Mouse (Mus musculus) limb, embryonic 13.5 days (tissue): ENCODE measurements around the gene Pram1. TPM values are rescaled to one million over a fixed set of nuclear protein-coding genes. Genes with fewer than 3 reads are reported as not detected.

Experiments
- ATAC-seq: fragments of 200-750 bp; cut with Nextera tagmentation; 2 replicates; pipeline ENCODE4 v1.8.0; 2017; ENCODE audit warnings: low read depth, moderate number of reproducible peaks, moderate TSS enrichment; ENCODE audit not compliant: low FRiP score
- H3K27ac ChIP-seq: fragments of 300-500 bp; sonication (generic); 2 replicates; pipeline ENCODE4 v1.5.1; 2015; ENCODE audit warnings: inconsistent platforms, mild to moderate bottlenecking, moderate library complexity
- H3K27me3 ChIP-seq: fragments of 300-500 bp; sonication (generic); 2 replicates; pipeline ENCODE4 v1.6.1; 2015; ENCODE audit warnings: mild to moderate bottlenecking, inconsistent platforms
- H3K36me3 ChIP-seq: fragments of 300-500 bp; sonication (generic); 2 replicates; pipeline ENCODE4 v1.6.1; 2015; ENCODE audit warnings: inconsistent platforms, mild to moderate bottlenecking, moderate library complexity
- H3K4me1 ChIP-seq: fragments of 300-500 bp; sonication (generic); 2 replicates; pipeline ENCODE4 v1.6.1; 2015; ENCODE audit warnings: inconsistent platforms
- H3K4me2 ChIP-seq: fragments of 300-500 bp; sonication (generic); replicated peaks from 2 replicates; pipeline ENCODE4 v1.6.1; 2015; ENCODE audit warnings: inconsistent platforms, mild to moderate bottlenecking, moderate library complexity
- H3K4me3 ChIP-seq: fragments of 300-500 bp; sonication (generic); 2 replicates; pipeline ENCODE4 v1.5.1; 2015; ENCODE audit warnings: moderate library complexity, mild to moderate bottlenecking, inconsistent platforms
- H3K9ac ChIP-seq: fragments of 300-500 bp; sonication (generic); 2 replicates; pipeline ENCODE4 v1.6.1; 2015; ENCODE audit warnings: mild to moderate bottlenecking, inconsistent platforms
- H3K9me3 ChIP-seq: fragments of 300-500 bp; sonication (generic); 2 replicates; pipeline ENCODE4 v1.6.1; 2016; ENCODE audit warnings: inconsistent platforms
- WGBS: fragments of 180-500 bp; shearing (Covaris S2); methylation state at CpG from one replicate; pipeline ENCODE4 v1.1.7; 2015; 5-methylcytosine and 5-hydroxymethylcytosine counted together
- polyA plus RNA-seq: library from polyadenylated mRNA; unstranded; fragments of >200 nt; fragmentation: Nextera tagmentation; extraction: Ambion mirVana; gene quantifications from 2 replicates; pipeline ENCODE4 v1.2.1, GENCODE M21; 2015

Pram1 gene
- polyA plus RNA-seq, 1 experiment from 2014 or later, result 0.65 TPM

GRCm38 (mm10) chr17:33629487-33630125, 8.2 kb upstream of the Pram1 start:
- Histone ChIP-seq H3K36me3 (peaks cover 38% of the 10 kb centered on the region), H3K27ac (peak overlapping the region; percentile 98), H3K4me3 (peak overlapping the region; percentile 67), H3K27me3 (no peaks in the 10 kb centered on the region), H3K4me1 (peaks cover 19% of the 10 kb centered on the region), H3K9me3 (no peaks in the 10 kb centered on the region), H3K4me2 (peak overlapping the region; percentile 75), H3K9ac (peak overlapping the region; percentile 84)
- ATAC-seq, result no peak; the same call in 1 of the 2 replicates
- 69% methylated on average over 12 of the region's 12 CpGs for WGBS

GRCm38 (mm10) chr17:33630171-33630895, 7.5 kb upstream of the Pram1 start:
- Histone ChIP-seq H3K4me2 (peak overlapping the region; percentile 75), H3K27me3 (no peaks in the 10 kb centered on the region), H3K9ac (peak overlapping the region; percentile 13; the same call in 1 of the 2 replicates), H3K4me3 (no peak overlapping the region), H3K4me1 (peaks cover 19% of the 10 kb centered on the region), H3K9me3 (no peaks in the 10 kb centered on the region), H3K36me3 (peaks cover 38% of the 10 kb centered on the region), H3K27ac (no peak overlapping the region)
- ATAC-seq, result no peak
- WGBS, result 76% methylated on average over 13 of the region's 13 CpGs

DNA sequence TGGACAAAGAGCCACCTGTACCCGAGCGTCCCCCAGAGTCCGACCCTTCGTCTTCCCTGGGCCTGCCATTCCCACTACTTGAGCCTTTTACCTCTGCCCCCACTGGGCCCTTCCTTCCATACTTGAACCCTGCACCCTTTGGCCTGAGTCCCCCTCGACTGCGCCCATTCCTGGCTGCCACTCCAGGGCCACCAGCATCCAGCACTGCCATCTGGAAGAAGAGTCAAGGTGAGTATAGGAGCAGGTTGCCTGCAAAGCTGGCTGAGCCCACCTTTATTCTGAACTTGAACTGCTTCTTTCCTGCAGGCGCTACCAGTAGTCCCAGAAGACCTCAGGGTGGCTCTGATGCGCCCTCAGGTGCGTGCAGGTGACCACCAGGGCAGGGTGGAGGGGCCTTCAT, 6.6 kb upstream of the Pram1 start:
- Histone ChIP-seq H3K4me3 (no peak overlapping the region), H3K36me3 (peaks cover 38% of the 10 kb centered on the region), H3K4me1 (peaks cover 19% of the 10 kb centered on the region), H3K27ac (no peak overlapping the region), H3K9me3 (no peaks in the 10 kb centered on the region), H3K4me2 (no peak overlapping the region), H3K27me3 (no peaks in the 10 kb centered on the region), H3K9ac (0 out of 2 replicates have a peak overlapping the region, but pooled peaks have one; percentile 19)
- WGBS, result 96% methylated on average over 9 of the region's 9 CpGs
- ATAC-seq, result no peak

- Histone ChIP-seq H3K27ac (no peak overlapping the region), H3K36me3 (peaks cover 41% of the 10 kb centered on the region), H3K4me3 (no peak overlapping the region), H3K9me3 (no peaks in the 10 kb centered on the region), H3K9ac (no peak overlapping the region), H3K4me1 (peaks cover 19% of the 10 kb centered on the region), H3K27me3 (no peaks in the 10 kb centered on the region), H3K4me2 (no peak overlapping the region)
- ATAC-seq, result no peak
- 86% methylated on average over 5 of the region's 5 CpGs for WGBS
These were observed 6.1 kb upstream of the Pram1 start for GRCm38 (mm10) chr17:33631796-33632195.

- Histone ChIP-seq H3K4me3 (no peak overlapping the region), H3K4me2 (no peak overlapping the region), H3K9ac (no peak overlapping the region), H3K36me3 (peaks cover 48% of the 10 kb centered on the region), H3K9me3 (no peaks in the 10 kb centered on the region), H3K27ac (no peak overlapping the region), H3K27me3 (no peaks in the 10 kb centered on the region), H3K4me1 (no peaks in the 10 kb centered on the region)
- 84% methylated on average over 2 of the region's 2 CpGs for WGBS
- no peak for ATAC-seq
These were observed 818 bp upstream of the Pram1 start for GRCm38 (mm10) chr17:33637038-33637437.

- no peak overlapping the region for H3K27ac ChIP-seq
- H3K4me3 ChIP-seq, result no peak overlapping the region
- H3K4me1 ChIP-seq, result no peaks in the 10 kb centered on the region
- peaks cover 53% of the 10 kb centered on the region for H3K36me3 ChIP-seq
- no peak overlapping the region for H3K9ac ChIP-seq
- WGBS, result 77% methylated on average over 6 of the region's 6 CpGs
- ATAC-seq, result no peak
- no peaks in the 10 kb centered on the region for H3K27me3 ChIP-seq
- no peaks in the 10 kb centered on the region for H3K9me3 ChIP-seq
- no peak overlapping the region for H3K4me2 ChIP-seq
These were observed 1.9 kb downstream of the Pram1 start for GRCm38 (mm10) chr17:33639743-33640142.

- Histone ChIP-seq H3K4me2 (no peak overlapping the region), H3K36me3 (peaks cover 76% of the 10 kb centered on the region), H3K4me3 (no peak overlapping the region), H3K4me1 (no peaks in the 10 kb centered on the region), H3K9ac (no peak overlapping the region), H3K27ac (no peak overlapping the region), H3K9me3 (no peaks in the 10 kb centered on the region), H3K27me3 (no peaks in the 10 kb centered on the region)
- WGBS, result 94% methylated on average over 4 of the region's 4 CpGs
- no peak for ATAC-seq
These were observed 6.2 kb downstream of the Pram1 start for GRCm38 (mm10) chr17:33644068-33644467.

DNA sequence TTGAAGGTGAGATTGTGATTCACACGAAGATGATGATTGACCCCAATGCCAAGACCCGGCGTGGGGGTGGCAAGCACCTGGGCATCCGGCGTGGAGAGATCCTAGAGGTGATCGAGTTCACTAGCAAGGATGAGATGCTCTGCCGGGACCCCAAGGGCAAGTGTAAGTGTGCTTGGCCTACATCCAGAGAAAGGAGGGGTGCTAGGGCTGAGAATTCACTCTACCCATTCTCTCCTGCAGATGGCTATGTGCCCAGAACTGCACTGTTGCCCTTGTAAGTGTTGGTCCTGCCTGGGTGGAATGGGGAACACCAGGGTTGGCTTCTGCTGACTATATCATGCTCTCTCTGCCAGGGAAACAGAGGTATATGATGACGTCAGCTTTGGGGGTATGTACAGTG, 7.2 kb downstream of the Pram1 start:
- no peak overlapping the region for H3K4me2 ChIP-seq
- 95% methylated on average over 8 of the region's 8 CpGs for WGBS
- no peak overlapping the region for H3K27ac ChIP-seq
- H3K4me3 ChIP-seq, result no peak overlapping the region
- H3K4me1 ChIP-seq, result no peaks in the 10 kb centered on the region
- ATAC-seq, result no peak
- H3K9ac ChIP-seq, result no peak overlapping the region
- H3K27me3 ChIP-seq, result no peaks in the 10 kb centered on the region
- no peaks in the 10 kb centered on the region for H3K9me3 ChIP-seq
- peaks cover 84% of the 10 kb centered on the region for H3K36me3 ChIP-seq

GRCm38 (mm10) chr17:33649781-33650475, 12.1 kb downstream of the Pram1 start:
- no peaks in the 10 kb centered on the region for H3K9me3 ChIP-seq
- no peak overlapping the region for H3K9ac ChIP-seq
- H3K36me3 ChIP-seq, result peaks cover 96% of the 10 kb centered on the region
- no peaks in the 10 kb centered on the region for H3K27me3 ChIP-seq
- WGBS, result 98% methylated on average over 34 of the region's 34 CpGs
- no peaks in the 10 kb centered on the region for H3K4me1 ChIP-seq
- no peak overlapping the region for H3K27ac ChIP-seq
- ATAC-seq, result no peak
- H3K4me3 ChIP-seq, result no peak overlapping the region
- no peak overlapping the region for H3K4me2 ChIP-seq

GRCm38 (mm10) chr17:33666813-33667212, 29.0 kb downstream of the Pram1 start:
- WGBS, result 86% methylated on average over 3 of the region's 3 CpGs
- ATAC-seq, result no peak
- H3K27me3 ChIP-seq, result no peaks in the 10 kb centered on the region
- H3K4me2 ChIP-seq, result no peak overlapping the region
- H3K9ac ChIP-seq, result no peak overlapping the region
- H3K36me3 ChIP-seq, result peaks cover 60% of the 10 kb centered on the region
- no peaks in the 10 kb centered on the region for H3K4me1 ChIP-seq
- no peak overlapping the region for H3K4me3 ChIP-seq
- no peaks in the 10 kb centered on the region for H3K9me3 ChIP-seq
- no peak overlapping the region for H3K27ac ChIP-seq

DNA sequence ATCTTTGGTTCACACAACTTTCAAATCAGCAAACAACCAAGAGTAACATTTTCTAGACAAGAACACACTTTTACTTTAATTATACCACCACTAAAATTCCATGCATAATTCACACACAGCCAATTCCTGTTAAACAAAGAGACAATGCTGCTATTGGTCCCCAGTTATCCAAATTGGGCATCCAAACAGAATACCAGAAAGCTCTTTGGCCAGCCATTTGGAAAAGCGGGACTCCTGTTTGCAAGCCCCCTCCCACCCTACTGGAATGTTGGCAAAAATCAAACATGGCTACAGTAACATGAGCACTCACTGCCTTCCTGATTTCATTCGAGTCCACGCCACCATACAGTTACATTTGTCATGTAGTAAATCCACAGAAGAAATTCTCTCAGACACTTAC, 31.8 kb downstream of the Pram1 start:
- no peak overlapping the region for H3K9ac ChIP-seq
- peaks cover 49% of the 10 kb centered on the region for H3K36me3 ChIP-seq
- no peaks in the 10 kb centered on the region for H3K4me1 ChIP-seq
- H3K9me3 ChIP-seq, result no peaks in the 10 kb centered on the region
- no peak overlapping the region for H3K4me3 ChIP-seq
- no peak overlapping the region for H3K27ac ChIP-seq
- H3K4me2 ChIP-seq, result no peak overlapping the region
- no peak for ATAC-seq
- H3K27me3 ChIP-seq, result no peaks in the 10 kb centered on the region
- 91% methylated on average over 3 of the region's 3 CpGs for WGBS

DNA sequence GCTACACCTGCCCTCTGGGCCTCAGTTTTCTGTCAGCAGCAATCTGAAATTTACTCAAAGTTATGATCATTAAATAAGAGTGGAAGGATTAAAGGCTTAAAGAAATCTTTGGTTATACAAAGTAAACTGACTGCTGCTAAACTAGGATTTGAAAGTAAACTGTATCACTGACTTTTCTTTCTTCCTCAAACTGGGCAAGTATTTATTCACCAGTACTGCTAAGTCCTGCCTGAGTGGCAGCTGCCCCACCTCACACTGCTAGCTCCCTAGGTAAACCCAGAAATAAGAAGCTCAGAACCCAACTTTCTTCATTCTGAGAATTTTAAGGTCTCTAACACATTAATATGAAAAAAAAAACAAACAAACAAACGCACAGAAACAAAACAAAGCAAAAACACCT, 36.0 kb downstream of the Pram1 start:
- WGBS, result 76% methylated on average over 1 of the region's 1 CpGs
- Histone ChIP-seq H3K36me3 (peaks cover 40% of the 10 kb centered on the region), H3K4me3 (no peak overlapping the region)

More for the DNA sequence above, 36.0 kb downstream of the Pram1 start:
- no peak for ATAC-seq
- Histone ChIP-seq H3K9ac (no peak overlapping the region), H3K4me1 (peaks cover 15% of the 10 kb centered on the region), H3K9me3 (no peaks in the 10 kb centered on the region), H3K4me2 (no peak overlapping the region), H3K27me3 (no peaks in the 10 kb centered on the region), H3K27ac (no peak overlapping the region)
